Mouse (Mus musculus) spleen, postnatal 10 days (tissue): ENCODE measurements around the gene A930018P22Rik.
"Not testable (repeated sequence)": the region's sequence is repeated elsewhere in the genome, so short reads cannot be mapped to it uniquely, and the experiment has no call there.

ENCODE experiments used
- DNase-seq, 2 experiments: peaks; one replicate each; pipeline ENCODE4 v3.0.0; 2021 to 2022; ENCODE audit warnings: low spot score in 2 of 2

Gene A930018P22Rik

DNA sequence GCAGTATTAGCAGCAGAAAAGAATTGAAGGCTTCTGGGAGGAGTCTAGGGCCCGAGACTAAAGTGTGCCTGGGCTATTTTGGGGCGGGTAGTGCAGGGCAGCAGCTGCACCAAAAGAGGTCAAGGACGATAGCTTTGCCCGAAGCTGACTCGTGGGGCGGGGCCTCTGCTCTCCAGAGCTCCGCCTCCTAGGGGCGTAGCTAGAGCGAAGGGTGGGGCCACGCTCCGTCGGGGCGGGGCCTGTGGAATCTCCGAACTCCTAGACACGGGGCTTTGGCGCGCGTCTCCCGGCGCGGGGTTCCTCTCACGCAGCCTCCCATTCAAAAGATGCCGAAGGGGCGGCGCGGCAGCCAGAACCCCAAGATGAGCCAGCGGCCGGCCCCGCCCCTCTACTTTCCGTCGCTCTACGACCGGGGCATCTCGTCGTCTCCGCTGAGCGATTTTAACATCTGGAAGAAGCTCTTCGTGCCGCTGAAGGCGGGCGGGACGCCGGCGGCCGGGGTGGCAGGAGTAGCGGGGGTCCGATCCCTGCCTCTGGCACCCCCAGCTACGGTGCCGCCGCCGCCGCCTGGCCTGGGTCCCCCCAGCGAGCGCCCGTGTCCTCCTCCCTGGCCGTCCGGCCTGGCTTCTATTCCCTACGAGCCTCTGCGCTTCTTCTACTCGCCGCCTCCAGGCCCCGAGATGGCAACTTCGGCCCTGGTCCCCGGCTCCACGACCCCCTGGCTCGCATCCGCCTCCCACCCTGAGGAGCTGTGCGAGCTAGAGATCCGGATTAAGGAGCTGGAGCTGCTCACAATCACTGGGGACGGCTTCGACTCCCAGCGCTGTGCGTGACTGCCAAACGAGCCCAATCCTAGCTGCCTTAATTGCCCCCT lies at the start of gene A930018P22Rik:
Gene A930018P22Rik, plus strand, starts transcription at position 265 of the 874 bp plus-strand sequence.
- peak; percentile 97 for DNase-seq

GRCm38 (mm10) chr2:104078285-104078684 lies 44.3 kb upstream of the A930018P22Rik start:
- peak in 1 of 2 experiments; percentile 28 for DNase-seq

DNA sequence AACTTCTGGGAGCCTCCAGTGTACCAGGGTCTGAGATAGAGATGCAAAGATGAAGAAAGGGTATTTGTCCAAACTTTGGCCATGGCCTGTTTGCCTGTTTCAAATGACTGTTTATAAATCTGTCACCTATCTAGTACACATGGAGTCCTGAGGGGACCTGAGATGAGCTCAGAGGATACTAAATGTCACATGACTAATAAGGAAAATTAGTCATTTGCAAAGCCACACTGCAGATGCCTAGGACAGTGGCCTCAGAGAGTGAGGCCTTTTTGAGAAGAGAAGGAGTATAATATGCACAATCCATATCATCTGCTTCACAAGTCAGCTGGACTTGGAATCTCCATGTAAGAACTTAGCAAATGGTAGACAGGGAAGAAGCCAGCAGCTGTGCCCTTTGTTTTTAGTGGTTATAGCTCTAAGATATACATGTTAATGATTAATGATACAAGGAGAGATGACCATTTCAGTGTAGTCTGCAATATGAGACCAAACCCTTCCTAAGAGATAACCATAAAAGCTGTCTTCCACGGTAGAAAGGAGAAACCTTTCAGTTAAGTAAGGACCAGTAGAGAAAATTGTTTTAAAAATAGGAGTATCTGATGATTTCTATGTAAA lies 41.0 kb upstream of the A930018P22Rik start:
- not testable (repeated sequence) for DNase-seq

DNA sequence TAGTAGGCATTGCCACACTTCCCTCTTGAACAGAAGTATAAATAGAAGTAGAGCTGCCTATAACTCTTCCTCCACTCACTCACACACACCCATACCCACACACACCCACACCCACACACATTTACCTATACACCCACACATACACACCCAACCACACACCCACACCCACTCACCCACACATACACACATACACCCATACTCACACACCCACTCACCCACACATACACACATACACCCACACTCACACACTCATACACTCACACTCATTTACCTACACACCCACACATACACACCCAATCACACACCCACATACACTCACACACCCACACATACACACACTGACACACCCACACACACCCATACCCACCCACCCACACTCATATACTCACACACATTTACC lies 40.1 kb upstream of the A930018P22Rik start:
- no peak for DNase-seq

DNA sequence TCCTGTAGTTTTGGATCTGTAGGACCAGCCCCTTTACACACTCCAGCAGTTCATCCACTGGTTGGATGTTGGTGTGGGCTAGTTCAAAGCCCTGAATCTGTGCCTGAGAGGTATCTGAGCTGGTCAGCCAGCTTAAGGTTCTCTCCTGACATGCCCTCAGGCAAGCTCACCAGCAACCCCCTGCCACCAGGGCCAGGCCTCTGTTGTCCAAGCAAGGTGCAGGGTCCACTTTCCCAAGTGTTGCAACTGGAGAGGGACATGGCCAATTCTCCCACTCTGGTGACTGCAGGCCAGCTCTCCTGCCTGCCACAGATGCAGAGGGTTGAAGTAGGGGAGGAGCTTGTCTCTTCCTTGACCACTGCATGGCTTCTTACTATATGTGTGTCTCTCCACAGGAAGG lies 38.5 kb upstream of the A930018P22Rik start:
- not testable (repeated sequence) for DNase-seq

- not testable (repeated sequence) for DNase-seq
Measured at GRCm38 (mm10) chr2:104087562-104087961, 35.0 kb upstream of the A930018P22Rik start.

DNA sequence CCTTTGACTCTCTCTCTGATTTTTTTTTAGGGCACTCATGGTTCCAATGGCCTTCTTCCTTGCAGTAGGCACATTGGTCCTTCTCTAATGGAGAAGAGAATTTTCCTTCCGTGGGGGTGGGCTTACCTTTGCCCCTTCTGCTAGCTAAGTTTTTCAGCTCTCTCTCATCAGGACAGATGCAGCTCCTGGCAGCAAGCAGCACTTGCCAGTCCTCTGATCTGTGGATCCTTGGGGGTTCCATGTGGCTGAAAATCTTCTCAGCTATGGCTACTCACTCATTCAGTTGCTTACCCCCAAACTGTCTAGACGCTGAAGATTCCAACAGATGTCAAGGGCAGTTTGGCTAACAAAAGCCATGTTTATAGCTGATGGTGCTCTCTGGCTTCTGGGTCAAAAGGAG lies 29.3 kb upstream of the A930018P22Rik start:
- no peak for DNase-seq

DNA sequence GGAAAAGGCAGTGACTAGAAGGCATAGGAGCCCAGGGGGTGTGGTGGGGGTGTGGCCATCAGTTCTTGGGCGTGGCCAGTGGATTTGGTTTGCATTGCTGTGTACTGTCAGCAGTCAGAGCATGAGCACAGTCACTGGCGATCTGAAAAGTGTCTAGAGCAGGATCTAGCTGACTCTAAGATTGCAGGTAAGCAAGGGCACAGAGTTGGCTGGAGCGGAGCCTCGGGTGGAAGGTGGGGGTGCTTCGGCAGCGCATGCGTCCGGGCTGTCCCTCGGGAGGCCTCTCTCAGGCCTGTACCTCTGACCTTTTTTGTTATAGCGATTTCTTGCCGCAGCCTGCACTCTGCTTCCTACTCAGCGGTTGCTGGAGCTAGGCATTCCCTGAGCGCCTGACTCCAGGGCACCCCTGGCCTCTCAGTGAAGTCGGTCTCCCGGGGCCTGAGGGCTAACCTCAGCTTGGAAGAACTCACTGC lies 26.8 kb upstream of the A930018P22Rik start, which contains the start of gene Cd59a:
Gene Cd59a, plus strand, starts transcription at position 61 of the 473 bp plus-strand sequence.
- peak; percentile 82 to 93 for DNase-seq

- DNase-seq, result peak in 1 of 2 experiments; percentile 23
Measured at GRCm38 (mm10) chr2:104096256-104096655, 26.3 kb upstream of the A930018P22Rik start.

DNA sequence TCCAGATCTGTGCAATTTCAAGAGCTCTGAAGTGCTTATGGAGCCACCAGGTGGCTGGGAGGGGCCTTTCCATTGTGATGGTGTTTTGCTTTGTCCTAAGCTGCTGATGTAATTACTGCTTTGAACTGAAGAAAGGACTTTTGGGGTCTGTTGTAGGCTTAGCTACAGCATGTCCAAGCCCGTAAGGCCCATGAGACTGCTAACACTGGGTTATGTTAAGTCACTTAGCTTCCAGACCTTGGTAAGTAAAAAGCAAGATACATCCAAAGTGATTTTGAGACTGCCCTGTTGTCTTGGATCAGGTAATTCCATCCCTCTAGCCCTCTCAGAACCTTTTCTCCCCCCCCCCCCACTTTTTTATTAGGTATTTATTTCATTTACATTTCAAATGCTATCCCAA lies 25.8 kb upstream of the A930018P22Rik start:
- DNase-seq, result peak in 1 of 2 experiments; percentile 6

- DNase-seq, result peak in 1 of 2 experiments; percentile 11
Measured at GRCm38 (mm10) chr2:104097396-104097795, 25.2 kb upstream of the A930018P22Rik start.

GRCm38 (mm10) chr2:104098529-104099230 lies 23.9 kb upstream of the A930018P22Rik start:
- DNase-seq, result no peak

DNA sequence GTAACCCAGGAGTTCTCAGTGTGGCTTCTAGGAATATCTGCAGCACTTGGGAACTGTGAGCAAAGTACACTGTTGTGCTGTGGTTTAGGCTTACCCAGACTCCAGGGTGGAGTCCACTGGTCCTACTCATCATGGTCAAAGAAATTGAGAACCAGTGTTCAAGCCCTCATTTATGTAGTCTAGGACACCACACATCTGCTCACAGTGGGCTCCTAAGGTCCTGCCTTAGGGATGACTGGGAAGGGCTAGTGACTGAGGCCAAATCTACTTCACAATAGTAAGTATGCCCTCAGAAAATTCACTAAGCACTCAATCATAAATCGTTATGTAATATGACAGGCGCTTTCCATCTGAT lies 23.4 kb upstream of the A930018P22Rik start:
- DNase-seq, result no peak

GRCm38 (mm10) chr2:104099946-104100345 lies 22.6 kb upstream of the A930018P22Rik start:
- DNase-seq, result no peak

- no peak for DNase-seq
Measured at GRCm38 (mm10) chr2:104104800-104105199, 17.8 kb upstream of the A930018P22Rik start.

DNA sequence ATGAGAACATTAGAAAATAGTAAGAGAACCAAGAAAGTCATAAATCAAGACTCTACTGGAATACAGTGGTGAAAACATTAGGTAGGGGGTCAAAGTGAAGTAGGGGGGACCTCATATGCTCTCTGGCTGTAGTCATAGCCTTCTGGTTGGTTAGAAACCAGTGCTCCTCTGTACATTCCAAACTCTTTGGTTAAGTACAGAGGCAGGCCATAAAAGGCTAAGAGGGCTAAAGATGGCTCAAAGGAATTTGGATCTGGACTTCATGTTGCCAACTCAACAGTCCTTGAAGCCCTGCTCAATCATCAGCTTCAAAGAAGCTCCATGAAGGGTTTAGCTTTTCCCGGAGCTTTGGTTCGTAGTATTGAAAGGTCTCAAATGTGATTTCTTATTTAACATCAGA lies 13.5 kb upstream of the A930018P22Rik start:
- not testable (repeated sequence) for DNase-seq

DNA sequence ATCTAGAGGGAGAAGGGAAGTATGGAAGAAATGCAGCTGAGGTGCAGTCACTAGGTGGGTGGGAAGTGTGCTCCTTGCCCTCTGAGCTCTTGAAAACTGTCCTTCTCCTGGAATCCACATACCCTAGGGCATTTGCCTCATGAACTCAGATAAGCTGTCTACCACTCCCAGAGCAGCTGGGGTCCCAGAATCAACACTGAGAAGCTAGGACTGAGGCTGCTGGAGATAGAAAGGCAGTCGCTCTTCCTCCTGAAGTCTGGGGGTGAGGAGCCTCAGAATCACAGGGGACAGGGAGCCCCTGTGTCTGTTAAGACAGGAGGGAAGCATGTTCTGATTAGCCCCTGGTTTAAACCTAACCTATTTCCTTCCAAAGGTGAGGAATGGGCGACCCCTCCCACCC lies 13.0 kb upstream of the A930018P22Rik start:
- no peak for DNase-seq

GRCm38 (mm10) chr2:104110031-104110430 lies 12.5 kb upstream of the A930018P22Rik start:
- DNase-seq, result no peak

- DNase-seq, result not testable (repeated sequence)
Measured at GRCm38 (mm10) chr2:104111170-104111797, 11.3 kb upstream of the A930018P22Rik start.

GRCm38 (mm10) chr2:104113563-104113962 lies 9.0 kb upstream of the A930018P22Rik start:
- DNase-seq, result not testable (repeated sequence)

DNA sequence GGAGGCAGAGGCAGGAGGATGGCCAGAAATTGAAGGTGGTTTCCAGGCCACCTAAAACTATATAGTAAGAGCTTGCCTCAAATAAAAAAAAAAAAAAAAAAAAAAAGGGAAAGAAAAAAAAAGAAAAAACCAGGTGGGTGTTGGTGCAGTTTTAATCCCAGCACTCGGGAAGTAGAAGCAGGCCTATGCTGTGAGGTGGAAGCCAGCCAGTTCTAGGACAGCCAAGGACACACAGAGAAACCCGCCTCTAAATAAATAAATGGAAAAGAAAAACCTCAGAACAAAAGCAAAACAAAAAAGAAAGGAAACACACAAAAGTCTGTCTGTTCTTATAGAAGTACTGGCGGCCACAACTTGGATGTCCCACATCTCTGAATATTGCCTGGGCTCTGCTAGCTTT lies 7.7 kb upstream of the A930018P22Rik start:
- DNase-seq, result no peak

- DNase-seq, result not testable (repeated sequence)
Measured at GRCm38 (mm10) chr2:104117173-104117572, 5.4 kb upstream of the A930018P22Rik start.
